Mouse (Mus musculus): ENCODE measurements around the gene Zc3h7b.

DNA sequence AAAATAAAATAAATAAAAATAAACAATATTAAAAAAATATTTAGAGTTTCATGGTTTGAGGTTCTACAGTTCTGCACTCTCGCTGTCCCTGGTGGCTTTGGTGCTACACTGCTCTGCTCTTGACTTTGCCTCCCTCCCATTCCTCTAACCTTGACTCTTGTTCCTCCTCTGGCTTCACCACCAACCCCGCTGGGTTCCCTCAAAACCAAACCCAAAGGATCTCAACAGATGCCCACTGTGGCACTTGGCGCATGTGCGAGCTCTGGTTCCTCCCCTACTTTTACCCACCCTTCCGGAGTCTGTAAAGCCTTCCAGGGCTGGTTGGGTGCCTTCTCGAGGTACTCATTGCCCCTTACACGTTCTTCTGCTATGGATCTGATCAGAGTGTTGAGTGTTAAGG, 97.4 kb downstream of the Zc3h7b start:
- TF ChIP-seq EP300 (IDR thresholded peaks at IDR 0.05; ENCODE audit: insufficient read depth, low read depth, low read length) (no peak), CTCF (IDR thresholded peaks at IDR 0.05) (no peak), POLR2A (IDR thresholded peaks at IDR 0.05; ENCODE audit: insufficient read depth, low read depth, low read length) (no peak)

All from heart, adult 2 months (tissue).